Mouse (Mus musculus) hindbrain, postnatal 0 days (tissue): Measurements from ENCODE around the gene Crlf1. TPM values are rescaled to one million over a fixed set of nuclear protein-coding genes. Genes with fewer than 3 reads are reported as not detected.
A peak's percentile ranks its signal among the peaks of the same experiment; 100 is the strongest.

Experiments used
- ATAC-seq: fragments of 200-750 bp; cut with Nextera tagmentation; 2 replicates; pipeline ENCODE4 v1.8.0; 2017; ENCODE audit warnings: mild to moderate bottlenecking, moderate TSS enrichment, moderate library complexity
- DNase-seq: peaks from one replicate; pipeline ENCODE4 v3.0.0-alpha.2; 2015; ENCODE audit warnings: low spot score
- H3K27ac ChIP-seq: fragments of 300-500 bp; sonication (generic); 2 replicates; pipeline ENCODE4 v1.5.1; 2014; ENCODE audit warnings: mild to moderate bottlenecking
- H3K27me3 ChIP-seq: fragments of 300-500 bp; sonication (generic); 2 replicates; pipeline ENCODE4 v1.6.1; 2014; ENCODE audit warnings: low read length, mixed read lengths; ENCODE audit not compliant: insufficient read depth
- H3K36me3 ChIP-seq: fragments of 300-500 bp; sonication (generic); 2 replicates; pipeline ENCODE4 v1.6.1; 2014; ENCODE audit warnings: low read length, mixed read lengths; ENCODE audit not compliant: insufficient read depth
- H3K4me1 ChIP-seq: fragments of 300-500 bp; sonication (generic); 2 replicates; pipeline ENCODE4 v1.6.1; 2014; ENCODE audit warnings: antibody characterized with exemption, low read length, mixed read lengths; ENCODE audit not compliant: insufficient read depth
- H3K4me2 ChIP-seq: fragments of 300-500 bp; sonication (generic); 2 replicates; pipeline ENCODE4 v1.6.1; 2014; ENCODE audit warnings: low read depth, mild to moderate bottlenecking, low read length, moderate library complexity, mixed read lengths
- H3K4me3 ChIP-seq: fragments of 300-500 bp; sonication (generic); 2 replicates; pipeline ENCODE4 v1.5.1; 2014; ENCODE audit warnings: low read length
- H3K9ac ChIP-seq: fragments of 300-500 bp; sonication (generic); replicated peaks from 2 replicates; pipeline ENCODE4 v1.6.1; 2014; ENCODE audit warnings: mild to moderate bottlenecking, low read length, moderate library complexity, mixed read lengths
- H3K9me3 ChIP-seq: fragments of 300-500 bp; sonication (generic); 2 replicates; pipeline ENCODE4 v1.6.1; 2016; ENCODE audit warnings: low read length, mixed read lengths
- CTCF ChIP-seq: IDR thresholded peaks from 2 replicates; pipeline ENCODE4 v1.5.1; 2016; ENCODE audit warnings: antibody characterized with exemption, control low read depth, low read depth
- WGBS: fragments of 180-500 bp; shearing (Covaris S2); extraction: QIAGEN DNeasy Blood & Tissue Kit; methylation state at CpG from one replicate; pipeline ENCODE4 v1.1.7; 2014; 5-methylcytosine and 5-hydroxymethylcytosine counted together
- polyA plus RNA-seq: library from polyadenylated mRNA; unstranded; fragments of >200 nt; fragmentation: Nextera tagmentation; extraction: Ambion mirVana; gene quantifications from 2 replicates; pipeline ENCODE4 v1.2.1, GENCODE M21; 2015
- total RNA-seq: library from RNA; depleted of rRNA; stranded (reverse); fragments of >200 nt; gene quantifications from 2 replicates; pipeline ENCODE4 v1.2.3, GENCODE M21; 2014; rRNA removed

The Crlf1 gene
- total and polyA plus RNA-seq, 2 experiments from 2014 or later, result 6.5 to 16.3 TPM

- Histone ChIP-seq H3K4me2 (no peak overlapping the region), H3K4me1 (peaks cover 14% of the 10 kb centered on the region; the same call in 1 of the 2 replicates), H3K27me3 (no peaks in the 10 kb centered on the region), H3K9ac (no peak overlapping the region), H3K4me3 (no peak overlapping the region), H3K36me3 (no peaks in the 10 kb centered on the region), H3K9me3 (no peaks in the 10 kb centered on the region), H3K27ac (no peak overlapping the region)
- peak; percentile 47 for TF ChIP-seq CTCF
- ATAC-seq (no peak), DNase-seq (peak; percentile 28)
- WGBS, result 72% methylated on average over 6 of the region's 6 CpGs
These were observed 51.3 kb downstream of the Crlf1 start for GRCm38 (mm10) chr8:70544200-70544687.

GRCm38 (mm10) chr8:70546412-70546811 lies 53.5 kb downstream of the Crlf1 start:
- Histone ChIP-seq H3K36me3 (no peaks in the 10 kb centered on the region), H3K4me2 (no peak overlapping the region), H3K4me1 (no peaks in the 10 kb centered on the region), H3K27me3 (no peaks in the 10 kb centered on the region), H3K4me3 (no peak overlapping the region), H3K9ac (no peak overlapping the region), H3K9me3 (no peaks in the 10 kb centered on the region), H3K27ac (no peak overlapping the region)
- ATAC-seq, result no peak
- no peak for DNase-seq
- WGBS, result 93% methylated on average over 4 of the region's 4 CpGs
- no peak for TF ChIP-seq CTCF

- no peaks in the 10 kb centered on the region for H3K27me3 ChIP-seq
- H3K9ac ChIP-seq, result no peak overlapping the region
- no peak for DNase-seq
- no peak overlapping the region for H3K4me2 ChIP-seq
- no peak for ATAC-seq
- whole genome bisulfite sequencing, result 90% methylated on average over 6 of the region's 6 CpGs
- no peaks in the 10 kb centered on the region for H3K36me3 ChIP-seq
- H3K4me1 ChIP-seq, result no peaks in the 10 kb centered on the region
- TF ChIP-seq CTCF, result no peak
- no peaks in the 10 kb centered on the region for H3K9me3 ChIP-seq
- no peak overlapping the region for H3K27ac ChIP-seq
- no peak overlapping the region for H3K4me3 ChIP-seq
These were observed 54.8 kb downstream of the Crlf1 start for GRCm38 (mm10) chr8:70547762-70548161.

GRCm38 (mm10) chr8:70549412-70550184 lies 56.6 kb downstream of the Crlf1 start:
- 94% methylated on average over 10 of the region's 10 CpGs for WGBS
- Histone ChIP-seq H3K27ac (no peak overlapping the region), H3K4me3 (no peak overlapping the region), H3K9ac (no peak overlapping the region), H3K9me3 (no peaks in the 10 kb centered on the region), H3K4me1 (peaks cover 16% of the 10 kb centered on the region), H3K27me3 (no peaks in the 10 kb centered on the region), H3K36me3 (no peaks in the 10 kb centered on the region), H3K4me2 (no peak overlapping the region)
- no peak for DNase-seq
- ATAC-seq, result no peak
- no peak for TF ChIP-seq CTCF

GRCm38 (mm10) chr8:70551558-70552161 lies 58.7 kb downstream of the Crlf1 start:
- H3K4me2 ChIP-seq, result no peak overlapping the region
- DNase-seq, result no peak

GRCm38 (mm10) chr8:70552836-70553235 lies 59.9 kb downstream of the Crlf1 start:
- Histone ChIP-seq H3K4me2 (no peak overlapping the region), H3K36me3 (no peaks in the 10 kb centered on the region), H3K27me3 (no peaks in the 10 kb centered on the region), H3K4me1 (peaks cover 16% of the 10 kb centered on the region), H3K9me3 (no peaks in the 10 kb centered on the region), H3K9ac (no peak overlapping the region), H3K27ac (no peak overlapping the region), H3K4me3 (no peak overlapping the region)
- no peak for DNase-seq
- 40% methylated on average over 1 of the region's 1 CpGs for WGBS
- ATAC-seq, result no peak
- no peak for TF ChIP-seq CTCF

More at GRCm38 (mm10) chr8:70551558-70552161, 58.7 kb downstream of the Crlf1 start:
- ATAC-seq, result no peak
- 74% methylated on average over 3 of the region's 3 CpGs for WGBS
- no peak for TF ChIP-seq CTCF
- Histone ChIP-seq H3K4me3 (no peak overlapping the region), H3K4me1 (peaks cover 16% of the 10 kb centered on the region), H3K9me3 (no peaks in the 10 kb centered on the region), H3K9ac (no peak overlapping the region), H3K27me3 (no peaks in the 10 kb centered on the region), H3K27ac (no peak overlapping the region), H3K36me3 (no peaks in the 10 kb centered on the region)

Other genes starting within 250 kb of the Crlf1 start
- gene Homer3, start 210.3 kb upstream of the Crlf1 start, total RNA-seq, result 40.3 and 42.3 TPM in 2 replicates
- 20.4 and 21.2 TPM in 2 replicates for gene Homer3, start 210.3 kb upstream of the Crlf1 start, polyA plus RNA-seq
- 36.4 and 53.8 TPM in 2 replicates for gene Ddx49, start 190.7 kb upstream of the Crlf1 start, total RNA-seq
- 40.4 and 47.5 TPM in 2 replicates for gene Ddx49, start 190.7 kb upstream of the Crlf1 start, polyA plus RNA-seq
- 126 and 159 TPM in 2 replicates for gene Cope, start 190.6 kb upstream of the Crlf1 start, total RNA-seq
- 286 and 291 TPM in 2 replicates for gene Cope, start 190.6 kb upstream of the Crlf1 start, polyA plus RNA-seq
- gene Cers1, start 177.4 kb upstream of the Crlf1 start, total RNA-seq, result 92.5 and 101 TPM in 2 replicates
- 43.4 and 45.5 TPM in 2 replicates for gene Cers1, start 177.4 kb upstream of the Crlf1 start, polyA plus RNA-seq
- gene Gdf1, start 163.3 kb upstream of the Crlf1 start, total RNA-seq, result 5.3 and 8.4 TPM in 2 replicates
- 6.0 and 6.9 TPM in 2 replicates for gene Gdf1, start 163.3 kb upstream of the Crlf1 start, polyA plus RNA-seq
- gene Upf1, start 139.9 kb upstream of the Crlf1 start, total RNA-seq, result 40.4 and 48.4 TPM in 2 replicates
- 8.6 and 10.3 TPM in 2 replicates for gene Upf1, start 139.9 kb upstream of the Crlf1 start, polyA plus RNA-seq
- 0.21 and 0.29 TPM in 2 replicates for gene Comp, start 119.6 kb upstream of the Crlf1 start, total RNA-seq
- gene Comp, start 119.6 kb upstream of the Crlf1 start, polyA plus RNA-seq, result 0.25 and 0.33 TPM in 2 replicates
- gene Crtc1, start 53.6 kb upstream of the Crlf1 start, total RNA-seq, result 51.8 and 54.0 TPM in 2 replicates
- gene Crtc1, start 53.6 kb upstream of the Crlf1 start, polyA plus RNA-seq, result 31.5 and 39.3 TPM in 2 replicates
- gene Klhl26, start 16.2 kb upstream of the Crlf1 start, total RNA-seq, result 61.8 and 65.4 TPM in 2 replicates
- gene Klhl26, start 16.2 kb upstream of the Crlf1 start, polyA plus RNA-seq, result 33.6 and 35.8 TPM in 2 replicates
- gene Tmem59l, start 5.8 kb upstream of the Crlf1 start, total RNA-seq, result 196 and 198 TPM in 2 replicates
- 191 and 205 TPM in 2 replicates for gene Tmem59l, start 5.8 kb upstream of the Crlf1 start, polyA plus RNA-seq
- 140 TPM in 2 replicates for gene Rex1bd, start 13.6 kb downstream of the Crlf1 start, total RNA-seq
- 188 and 190 TPM in 2 replicates for gene Rex1bd, start 13.6 kb downstream of the Crlf1 start, polyA plus RNA-seq
- 510 and 535 TPM in 2 replicates for gene Uba52, start 17.6 kb downstream of the Crlf1 start, total RNA-seq
- 717 and 784 TPM in 2 replicates for gene Uba52, start 17.6 kb downstream of the Crlf1 start, polyA plus RNA-seq
- gene Fkbp8, start 34.6 kb downstream of the Crlf1 start, total RNA-seq, result 532 and 593 TPM in 2 replicates
- gene Fkbp8, start 34.6 kb downstream of the Crlf1 start, polyA plus RNA-seq, result 343 and 360 TPM in 2 replicates
- 48.7 and 56.8 TPM in 2 replicates for gene Kxd1, start 34.8 kb downstream of the Crlf1 start, total RNA-seq
- gene Kxd1, start 34.8 kb downstream of the Crlf1 start, polyA plus RNA-seq, result 53.8 and 56.6 TPM in 2 replicates
- gene Ell, start 46.3 kb downstream of the Crlf1 start, total RNA-seq, result 15.6 and 16.7 TPM in 2 replicates
- gene Ell, start 46.3 kb downstream of the Crlf1 start, polyA plus RNA-seq, result 10.0 and 10.8 TPM in 2 replicates
- 152 and 207 TPM in 2 replicates for gene Isyna1, start 101.2 kb downstream of the Crlf1 start, total RNA-seq
- gene Isyna1, start 101.2 kb downstream of the Crlf1 start, polyA plus RNA-seq, result 99.3 and 113 TPM in 2 replicates
- gene Ssbp4, start 115.7 kb downstream of the Crlf1 start, total RNA-seq, result 248 and 349 TPM in 2 replicates
- gene Ssbp4, start 115.7 kb downstream of the Crlf1 start, polyA plus RNA-seq, result 188 and 189 TPM in 2 replicates
- 0.65 and 3.3 TPM in 2 replicates for gene Lrrc25, start 123.0 kb downstream of the Crlf1 start, total RNA-seq
- gene Lrrc25, start 123.0 kb downstream of the Crlf1 start, polyA plus RNA-seq, result 1.3 and 1.5 TPM in 2 replicates
- gene Gdf15, start 139.3 kb downstream of the Crlf1 start, total RNA-seq, result 1.7 TPM in 1 of 2 replicates, not detected in the other
- gene Gdf15, start 139.3 kb downstream of the Crlf1 start, polyA plus RNA-seq, result 0.25 and 0.41 TPM in 2 replicates
- 65.7 and 68.4 TPM in 2 replicates for gene Pgpep1, start 167.2 kb downstream of the Crlf1 start, total RNA-seq
- gene Pgpep1, start 167.2 kb downstream of the Crlf1 start, polyA plus RNA-seq, result 44.2 and 56.5 TPM in 2 replicates
- gene Lsm4, start 180.1 kb downstream of the Crlf1 start, total RNA-seq, result 301 and 453 TPM in 2 replicates
- 188 and 190 TPM in 2 replicates for gene Lsm4, start 180.1 kb downstream of the Crlf1 start, polyA plus RNA-seq
- 486 and 650 TPM in 2 replicates for gene Jund, start 205.8 kb downstream of the Crlf1 start, total RNA-seq
- 90.4 and 96.3 TPM in 2 replicates for gene Jund, start 205.8 kb downstream of the Crlf1 start, polyA plus RNA-seq
- 0.05 and 0.18 TPM in 2 replicates for gene Iqcn, start 210.3 kb downstream of the Crlf1 start, total RNA-seq
- 0.05 and 0.08 TPM in 2 replicates for gene Iqcn, start 210.3 kb downstream of the Crlf1 start, polyA plus RNA-seq
- not detected in 2 replicates for gene Gm3336, start 225.4 kb downstream of the Crlf1 start, total RNA-seq
- gene Gm3336, start 225.4 kb downstream of the Crlf1 start, polyA plus RNA-seq, result not detected in 2 replicates
- 0.26 and 0.72 TPM in 2 replicates for gene Pde4c, start 230.6 kb downstream of the Crlf1 start, total RNA-seq
- gene Pde4c, start 230.6 kb downstream of the Crlf1 start, polyA plus RNA-seq, result 0.20 and 0.31 TPM in 2 replicates